Mouse (Mus musculus) limb, embryonic 12.5 days (tissue): ENCODE measurements around the gene Rnf126. TPM values are rescaled to one million over a fixed set of nuclear protein-coding genes. Genes with fewer than 3 reads are reported as not detected.

Source experiments
- ATAC-seq: fragments of 200-750 bp; cut with Nextera tagmentation; 2 replicates; pipeline ENCODE4 v1.8.0; 2017; ENCODE audit warnings: low read depth, moderate TSS enrichment; ENCODE audit not compliant: insufficient number of reproducible peaks, insufficient read depth, low FRiP score, low TSS enrichment
- H3K27ac ChIP-seq: fragments of 300-500 bp; sonication (generic); 2 replicates; pipeline ENCODE4 v1.5.1; 2016; ENCODE audit warnings: mild to moderate bottlenecking, moderate library complexity
- H3K27me3 ChIP-seq: fragments of 300-500 bp; sonication (generic); 2 replicates; pipeline ENCODE4 v1.6.1; 2016; ENCODE audit warnings: mild to moderate bottlenecking, moderate library complexity
- H3K36me3 ChIP-seq: fragments of 300-500 bp; sonication (generic); 2 replicates; pipeline ENCODE4 v1.6.1; 2016; ENCODE audit warnings: mild to moderate bottlenecking, moderate library complexity
- H3K4me1 ChIP-seq: fragments of 300-500 bp; sonication (generic); replicated peaks from 2 replicates; pipeline ENCODE4 v1.6.1; 2016
- H3K4me2 ChIP-seq: fragments of 300-500 bp; sonication (generic); 2 replicates; pipeline ENCODE4 v1.6.1; 2016; ENCODE audit warnings: mild to moderate bottlenecking, moderate library complexity
- H3K4me3 ChIP-seq: fragments of 300-500 bp; sonication (generic); replicated peaks from 2 replicates; pipeline ENCODE4 v1.5.1; 2016; ENCODE audit warnings: mild to moderate bottlenecking
- H3K9ac ChIP-seq: fragments of 300-500 bp; sonication (generic); replicated peaks from 2 replicates; pipeline ENCODE4 v1.6.1; 2016; ENCODE audit warnings: mild to moderate bottlenecking, moderate library complexity
- H3K9me3 ChIP-seq: fragments of 300-500 bp; sonication (generic); 2 replicates; pipeline ENCODE4 v1.6.1; 2016; ENCODE audit warnings: mild to moderate bottlenecking, moderate library complexity
- WGBS: fragments of 180-500 bp; shearing (Covaris S2); methylation state at CpG from one replicate; pipeline ENCODE4 v1.1.7; 2016; 5-methylcytosine and 5-hydroxymethylcytosine counted together
- polyA plus RNA-seq: library from polyadenylated mRNA; unstranded; fragments of >200 nt; fragmentation: Nextera tagmentation; extraction: Ambion mirVana; gene quantifications from 2 replicates; pipeline ENCODE4 v1.2.1, GENCODE M21; 2016

Rnf126 gene
- polyA plus RNA-seq, 1 experiment from 2014 or later: 108 TPM

DNA sequence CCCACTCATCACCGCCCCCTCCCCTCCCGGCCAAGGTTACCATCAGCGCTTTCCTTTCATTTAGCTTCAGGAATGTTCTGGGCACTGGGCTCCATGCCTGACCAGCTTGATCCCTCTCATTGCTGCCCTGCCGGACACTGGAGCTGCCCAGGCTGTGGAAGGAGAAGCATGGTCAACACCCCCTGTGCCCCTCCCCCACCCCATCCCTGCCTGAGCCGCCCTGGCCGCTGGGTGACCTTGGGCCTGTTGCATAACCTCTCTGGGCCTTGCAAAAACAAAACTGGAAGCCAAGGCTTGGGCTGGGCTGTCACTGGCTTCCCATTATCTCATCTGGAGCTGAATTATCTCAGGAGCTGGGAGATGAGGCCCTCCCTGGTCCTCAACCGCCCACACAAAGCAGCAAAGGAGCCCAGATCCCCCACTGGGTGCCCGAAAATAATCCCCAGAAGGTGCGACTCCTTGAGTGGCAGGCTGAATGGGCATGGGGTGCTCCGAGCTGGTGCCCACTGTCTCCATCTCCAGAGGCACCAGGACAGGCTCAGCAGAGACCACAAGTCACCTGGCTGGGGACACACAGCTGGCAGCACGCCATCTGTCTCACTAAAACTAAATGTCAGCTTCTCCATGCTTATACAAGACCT lies 35.7 kb upstream of the Rnf126 start:
- Histone ChIP-seq H3K9ac (0 out of 2 replicates have a peak overlapping the region, but pooled peaks have one; percentile 9), H3K36me3 (peaks cover 16% of the 10 kb centered on the region), H3K4me2 (no peak overlapping the region), H3K4me3 (no peak overlapping the region), H3K9me3 (no peaks in the 10 kb centered on the region), H3K4me1 (peaks cover 48% of the 10 kb centered on the region), H3K27ac (peak overlapping the region; percentile 62; the same call in 1 of the 2 replicates), H3K27me3 (no peaks in the 10 kb centered on the region)
- ATAC-seq: no peak
- 59% methylated on average over 11 of the region's 11 CpGs for WGBS

DNA sequence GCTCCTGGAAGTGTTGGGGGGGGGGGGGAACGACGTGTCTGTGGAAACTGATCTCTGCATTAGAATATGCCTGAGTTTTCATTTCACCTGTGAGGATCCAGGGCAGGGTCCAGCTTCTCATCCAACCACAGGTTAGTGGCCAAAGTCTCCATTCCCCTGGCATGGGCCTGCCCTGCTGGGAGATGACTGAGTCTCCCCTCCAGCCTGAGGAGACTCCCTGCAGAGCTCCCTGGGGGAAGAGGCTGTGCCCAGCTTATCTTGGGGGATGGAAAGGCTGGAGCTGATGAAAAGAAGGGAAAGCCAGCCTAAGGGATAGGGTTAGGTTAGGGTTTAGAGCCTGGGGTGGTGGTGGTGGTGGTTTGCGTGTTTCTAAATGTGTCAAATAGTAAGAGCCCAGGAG lies 35.1 kb upstream of the Rnf126 start:
- H3K27ac ChIP-seq: peak overlapping the region; percentile 18; the same call in 1 of the 2 replicates
- H3K4me1 ChIP-seq: peaks cover 54% of the 10 kb centered on the region
- peak overlapping the region; percentile 9; the same call in 1 of the 2 replicates for H3K9ac ChIP-seq
- no peak overlapping the region for H3K4me2 ChIP-seq
- 45% methylated on average over 2 of the region's 3 CpGs for WGBS
- H3K4me3 ChIP-seq: no peak overlapping the region
- no peak for ATAC-seq
- H3K27me3 ChIP-seq: no peaks in the 10 kb centered on the region
- H3K36me3 ChIP-seq: peaks cover 11% of the 10 kb centered on the region; the same call in 1 of the 2 replicates
- H3K9me3 ChIP-seq: no peaks in the 10 kb centered on the region

DNA sequence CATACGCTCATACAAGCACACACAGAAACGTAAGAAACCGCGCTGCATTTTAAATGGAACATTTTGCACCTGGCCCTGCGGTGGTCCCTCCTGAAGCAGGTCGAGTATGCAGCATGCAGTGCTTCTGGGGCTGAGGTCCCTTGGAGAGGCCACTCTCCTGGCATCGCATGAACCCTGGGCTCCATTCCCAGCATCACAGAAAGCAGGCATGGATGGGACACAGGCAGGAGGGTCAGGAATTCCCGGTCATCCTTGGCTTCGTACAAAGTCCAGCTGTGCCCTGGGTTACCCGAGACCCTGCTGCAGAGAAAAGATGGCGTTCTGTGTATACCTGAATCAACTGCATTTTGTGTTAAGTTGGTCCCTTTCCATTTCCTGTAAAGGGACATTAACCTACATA lies 33.8 kb upstream of the Rnf126 start:
- 79% methylated on average over 11 of the region's 11 CpGs for WGBS
- peaks cover 55% of the 10 kb centered on the region for H3K4me1 ChIP-seq
- peaks cover 15% of the 10 kb centered on the region; the same call in 1 of the 2 replicates for H3K36me3 ChIP-seq
- peak overlapping the region; percentile 59 for H3K27ac ChIP-seq
- H3K27me3 ChIP-seq: no peaks in the 10 kb centered on the region
- H3K9ac ChIP-seq: no peak overlapping the region
- ATAC-seq: no peak
- H3K4me2 ChIP-seq: no peak overlapping the region
- H3K4me3 ChIP-seq: no peak overlapping the region
- 0 out of 2 replicates have a peak, but pooled peaks cover 3% of the 10 kb centered on the region for H3K9me3 ChIP-seq

DNA sequence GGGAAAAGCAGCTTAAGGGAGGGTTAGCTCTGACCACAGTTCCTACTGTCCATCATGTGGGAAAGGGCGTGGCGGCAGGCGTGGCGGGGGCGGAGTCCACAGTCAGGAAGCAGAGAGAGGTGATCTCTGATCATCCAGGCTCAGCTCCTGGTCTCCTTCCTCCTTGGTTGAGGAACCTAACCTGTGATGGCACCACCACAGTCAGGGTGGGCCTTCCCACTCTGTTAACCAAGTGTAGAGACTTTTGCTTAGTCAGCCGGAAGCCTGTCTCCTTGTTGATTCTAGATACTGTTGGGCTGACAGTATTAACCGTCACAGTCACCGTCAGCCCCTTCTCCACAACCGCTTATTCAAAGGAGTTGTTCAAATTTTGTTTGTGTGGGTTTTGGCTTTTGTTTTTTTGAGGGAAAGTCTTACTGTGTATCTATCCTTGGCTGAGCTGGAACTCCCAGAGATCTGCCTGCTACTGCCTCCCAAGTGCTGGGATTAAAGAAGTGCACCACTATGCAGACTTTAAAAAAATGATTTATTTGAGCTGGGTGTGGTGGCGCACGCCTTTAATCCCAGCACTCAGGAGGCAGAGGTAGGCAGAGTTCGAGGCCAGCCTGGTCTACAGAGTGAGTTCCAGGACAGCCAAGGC lies 31.7 kb upstream of the Rnf126 start:
- Histone ChIP-seq H3K27me3 (no peaks in the 10 kb centered on the region), H3K9me3 (0 out of 2 replicates have a peak, but pooled peaks cover 3% of the 10 kb centered on the region), H3K27ac (no peak overlapping the region), H3K36me3 (peaks cover 15% of the 10 kb centered on the region; the same call in 1 of the 2 replicates), H3K4me1 (peaks cover 45% of the 10 kb centered on the region), H3K4me2 (no peak overlapping the region), H3K9ac (no peak overlapping the region), H3K4me3 (no peak overlapping the region)
- WGBS: 95% methylated on average over 12 of the region's 12 CpGs
- ATAC-seq: no peak

DNA sequence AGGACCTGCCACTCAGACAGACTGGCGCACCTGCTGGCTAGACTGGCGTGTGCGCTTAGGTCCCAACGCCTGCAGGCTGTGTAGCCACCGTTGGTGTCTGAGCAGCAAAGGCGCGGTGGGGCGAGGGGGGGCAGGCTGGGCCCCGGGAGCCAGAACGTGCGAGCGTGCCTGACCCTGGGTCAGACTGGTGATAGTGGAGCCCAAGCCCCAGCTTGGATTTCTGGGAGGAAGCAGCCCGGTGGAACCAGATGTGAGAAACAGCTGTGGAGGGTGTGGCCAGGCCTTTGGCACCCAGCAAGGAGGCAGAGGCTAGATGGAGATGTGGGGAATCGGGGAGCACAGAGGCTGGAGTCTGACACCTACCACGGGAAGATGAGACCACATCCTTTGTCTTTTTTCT lies 30.6 kb upstream of the Rnf126 start:
- Histone ChIP-seq H3K36me3 (peaks cover 15% of the 10 kb centered on the region; the same call in 1 of the 2 replicates), H3K27me3 (no peaks in the 10 kb centered on the region), H3K4me2 (no peak overlapping the region), H3K9ac (no peak overlapping the region), H3K4me3 (no peak overlapping the region), H3K27ac (no peak overlapping the region), H3K9me3 (0 out of 2 replicates have a peak, but pooled peaks cover 3% of the 10 kb centered on the region), H3K4me1 (peaks cover 39% of the 10 kb centered on the region)
- WGBS: 24% methylated on average over 15 of the region's 15 CpGs
- no peak for ATAC-seq

DNA sequence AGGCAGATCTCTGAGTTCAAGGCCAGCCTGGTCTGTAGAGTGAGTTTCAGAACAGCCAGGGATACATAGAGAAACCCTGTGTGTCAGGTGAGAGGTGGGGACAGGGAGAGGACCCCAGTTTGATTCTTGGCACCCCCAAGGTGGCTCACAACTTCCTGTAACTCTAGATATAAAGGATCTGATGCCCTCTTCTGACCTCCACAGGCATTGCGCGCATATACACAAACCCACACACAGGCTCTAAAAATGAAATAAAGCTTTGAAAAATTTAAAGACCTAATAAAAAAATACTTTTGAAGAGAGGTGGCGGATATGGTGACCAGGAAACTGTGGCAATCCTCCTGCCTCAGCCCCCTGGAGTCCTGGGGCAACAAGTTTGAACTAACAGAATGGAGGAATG lies 29.2 kb upstream of the Rnf126 start:
- H3K27ac ChIP-seq: no peak overlapping the region
- WGBS: 91% methylated on average over 3 of the region's 3 CpGs
- H3K4me1 ChIP-seq: peaks cover 31% of the 10 kb centered on the region
- H3K9ac ChIP-seq: no peak overlapping the region
- no peak for ATAC-seq
- no peaks in the 10 kb centered on the region for H3K27me3 ChIP-seq
- H3K36me3 ChIP-seq: peaks cover 15% of the 10 kb centered on the region; the same call in 1 of the 2 replicates
- no peak overlapping the region for H3K4me2 ChIP-seq
- no peak overlapping the region for H3K4me3 ChIP-seq
- 0 out of 2 replicates have a peak, but pooled peaks cover 3% of the 10 kb centered on the region for H3K9me3 ChIP-seq

DNA sequence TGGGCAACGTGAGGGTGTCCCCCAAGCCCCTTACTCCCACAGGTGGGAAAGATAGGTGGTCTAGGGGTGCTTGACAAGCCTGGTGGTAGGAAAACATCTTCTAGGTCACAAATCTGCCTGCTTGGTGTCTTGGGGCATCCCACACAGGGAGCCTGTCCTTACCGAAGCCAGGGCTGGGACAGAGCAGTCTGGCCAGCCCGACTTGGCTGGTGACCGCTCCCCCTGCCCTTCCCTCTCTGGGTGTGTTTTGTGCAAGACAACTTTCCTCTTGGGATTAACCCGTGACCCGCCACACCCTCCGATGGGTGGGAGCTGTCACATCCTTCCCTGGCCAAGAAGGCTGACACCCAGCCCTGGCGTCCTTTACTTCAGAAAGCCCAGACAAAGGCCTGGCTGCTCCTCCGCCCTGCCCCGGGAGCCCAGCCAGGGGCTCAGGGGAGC lies 27.8 kb upstream of the Rnf126 start:
- Histone ChIP-seq H3K27me3 (peaks cover 5% of the 10 kb centered on the region; the same call in 1 of the 2 replicates), H3K9ac (peak overlapping the region; percentile 94), H3K4me3 (peak overlapping the region; percentile 94), H3K4me2 (peak overlapping the region; percentile 88), H3K27ac (peak overlapping the region; percentile 84), H3K36me3 (peaks cover 10% of the 10 kb centered on the region; the same call in 1 of the 2 replicates), H3K4me1 (peaks cover 26% of the 10 kb centered on the region), H3K9me3 (0 out of 2 replicates have a peak, but pooled peaks cover 3% of the 10 kb centered on the region)
- ATAC-seq: no peak
- WGBS: 11% methylated on average over 10 of the region's 10 CpGs

DNA sequence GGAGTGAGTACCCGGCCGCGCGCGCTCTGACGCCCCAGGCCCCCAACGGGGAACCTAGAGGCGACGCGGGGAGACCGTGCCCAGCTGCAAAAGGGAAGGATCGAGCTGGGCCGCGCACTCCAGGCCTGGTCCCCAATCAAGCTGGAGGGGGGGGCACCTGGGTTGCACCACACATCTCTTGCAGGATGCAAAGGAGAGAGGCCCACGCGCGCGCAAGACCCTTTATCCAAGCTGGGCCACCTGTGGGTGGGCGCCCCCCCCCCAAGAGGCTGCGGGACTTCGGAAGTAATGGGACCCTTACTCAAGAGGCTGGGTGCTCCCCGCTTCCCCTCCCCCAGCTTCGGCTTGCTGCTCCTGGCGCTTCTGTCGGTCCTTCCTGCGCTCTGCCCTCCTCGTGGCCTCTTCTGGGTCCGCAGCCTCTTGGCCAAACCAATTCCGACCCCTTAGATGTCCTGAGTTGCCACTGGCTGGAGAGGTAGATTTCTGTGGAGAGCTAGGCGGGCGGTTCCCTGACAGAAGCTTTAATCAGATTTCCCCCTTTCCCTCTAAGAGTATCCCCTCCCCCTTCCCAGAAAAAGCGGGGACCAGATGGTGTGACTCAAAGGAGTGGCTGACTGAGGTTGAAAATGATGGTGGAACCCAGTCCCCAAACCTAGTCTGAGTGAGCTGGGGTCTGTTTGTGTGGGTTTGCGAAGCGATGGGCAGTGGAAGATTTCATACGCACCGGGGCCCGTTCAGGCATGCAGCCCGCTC lies 27.2 kb upstream of the Rnf126 start:
- Histone ChIP-seq H3K36me3 (peaks cover 6% of the 10 kb centered on the region; the same call in 1 of the 2 replicates), H3K4me1 (peaks cover 26% of the 10 kb centered on the region), H3K4me2 (peak overlapping the region; percentile 88), H3K9me3 (0 out of 2 replicates have a peak, but pooled peaks cover 3% of the 10 kb centered on the region), H3K9ac (peak overlapping the region; percentile 94), H3K27me3 (peaks cover 6% of the 10 kb centered on the region; the same call in 1 of the 2 replicates), H3K4me3 (peak overlapping the region; percentile 94), H3K27ac (peak overlapping the region; percentile 84)
- no peak; the same call in 1 of the 2 replicates for ATAC-seq
- WGBS: 2% methylated on average over 38 of the region's 38 CpGs

DNA sequence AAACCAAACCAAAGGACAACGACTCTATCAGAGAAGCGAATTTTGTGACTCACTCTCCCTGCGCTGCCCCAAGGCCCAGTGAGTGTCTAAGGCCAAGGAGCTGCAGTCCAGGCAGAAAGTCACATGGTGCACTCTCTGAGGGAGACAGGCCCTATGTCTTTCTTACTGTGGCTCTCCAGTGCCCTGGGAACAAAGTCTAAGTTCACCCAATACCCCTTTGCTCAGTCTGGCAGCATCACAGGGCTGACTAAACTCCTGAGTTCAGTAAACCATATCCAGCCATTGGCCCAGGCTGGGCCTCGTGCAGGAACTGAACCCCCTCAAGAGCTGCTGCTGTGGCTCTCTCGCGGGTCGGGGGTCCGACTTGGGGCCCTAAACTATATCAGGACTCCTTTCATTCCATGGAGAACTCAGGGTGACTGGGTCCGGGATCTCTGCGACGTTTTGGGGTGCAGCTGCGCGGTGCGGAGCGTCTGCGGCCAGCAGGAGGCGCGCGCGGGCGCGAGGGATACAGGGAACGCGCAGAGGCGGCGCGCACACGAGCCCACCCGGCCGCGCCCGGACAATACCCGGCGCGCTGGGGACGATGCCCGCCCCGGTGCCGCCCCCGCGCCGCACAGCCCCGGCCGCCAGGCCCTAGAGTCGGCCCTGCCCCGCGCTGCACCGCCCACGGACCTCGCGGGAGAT lies 26.4 kb upstream of the Rnf126 start, which contains the start of gene Palm:
Gene Palm, plus strand, starts transcription at position 522 of the 687 bp plus-strand sequence.
- Histone ChIP-seq H3K36me3 (peaks cover 6% of the 10 kb centered on the region; the same call in 1 of the 2 replicates), H3K27me3 (peaks cover 6% of the 10 kb centered on the region; the same call in 1 of the 2 replicates), H3K9ac (peak within 1 kb of the TSS; percentile 94), H3K9me3 (0 out of 2 replicates have a peak, but pooled peaks cover 3% of the 10 kb centered on the region), H3K4me3 (peak within 1 kb of the TSS; percentile 94), H3K4me1 (peaks cover 26% of the 10 kb centered on the region), H3K27ac (peak within 1 kb of the TSS; percentile 84), H3K4me2 (peak within 1 kb of the TSS; percentile 88)
- peak; percentile 54 for ATAC-seq
- 6% methylated on average over 51 of the region's 51 CpGs for WGBS

DNA sequence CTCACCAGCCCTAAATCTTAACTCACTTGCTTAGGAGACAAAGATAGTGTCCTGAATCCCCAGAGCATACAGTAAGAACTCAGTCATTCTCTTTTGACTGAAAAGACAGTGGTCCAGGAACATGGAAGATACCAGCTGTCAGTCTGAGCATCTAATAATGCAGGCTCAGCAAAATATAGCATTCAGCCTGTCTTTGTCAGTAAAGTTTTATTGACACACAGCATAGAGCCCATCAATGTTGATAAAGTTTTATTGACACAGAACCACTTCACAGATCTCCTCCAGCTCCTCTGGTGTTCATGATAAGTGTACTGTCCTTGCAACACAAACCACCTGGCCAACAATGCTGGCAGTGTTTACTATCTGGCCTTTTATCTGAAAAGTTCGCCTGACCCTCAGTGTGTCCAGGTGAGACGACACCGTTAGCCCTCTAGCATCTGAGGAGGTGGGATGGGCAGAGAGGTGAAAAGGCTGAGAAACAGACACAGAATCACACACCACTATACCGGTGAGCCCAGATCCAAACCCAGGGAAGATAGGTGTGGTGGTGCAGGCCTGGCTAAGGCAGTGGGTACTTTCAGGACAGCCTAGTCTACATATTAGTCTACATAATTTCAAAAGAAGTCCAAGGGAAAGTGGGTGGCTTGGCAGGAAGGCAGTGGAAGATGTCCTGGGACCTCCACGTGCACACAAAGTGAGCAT lies 25.7 kb upstream of the Rnf126 start:
- peaks cover 6% of the 10 kb centered on the region; the same call in 1 of the 2 replicates for H3K36me3 ChIP-seq
- peaks cover 25% of the 10 kb centered on the region for H3K4me1 ChIP-seq
- no peak for ATAC-seq
- WGBS: 83% methylated on average over 5 of the region's 5 CpGs
- peak overlapping the region; percentile 88; the same call in 1 of the 2 replicates for H3K4me2 ChIP-seq
- no peak overlapping the region for H3K27ac ChIP-seq
- H3K9ac ChIP-seq: no peak overlapping the region
- H3K9me3 ChIP-seq: 0 out of 2 replicates have a peak, but pooled peaks cover 3% of the 10 kb centered on the region
- 0 out of 2 replicates have a peak overlapping the region, but pooled peaks have one; percentile 94 for H3K4me3 ChIP-seq
- peaks cover 6% of the 10 kb centered on the region; the same call in 1 of the 2 replicates for H3K27me3 ChIP-seq
